Mouse (Mus musculus) left cerebral cortex, adult 18-20 months (tissue): ENCODE measurements around the gene Maea. TPM values are rescaled to one million over a fixed set of nuclear protein-coding genes. Genes with fewer than 3 reads are reported as not detected.
A peak's percentile ranks its signal among the peaks of the same experiment; 100 is the strongest.
"Not testable (repeated sequence)": the region's sequence is repeated elsewhere in the genome, so short reads cannot be mapped to it uniquely, and the experiment has no call there.

Source experiments
- DNase-seq, 2 experiments: peaks; one replicate each; pipeline ENCODE4 v3.0.0; 2021 to 2022; ENCODE audit warnings: low spot score in 2 of 2, mixed read lengths in 1 of 2
- long read RNA-seq, 2 experiments: library from polyadenylated mRNA; stranded (forward); transcript quantifications; one replicate each; pipeline ENCODE4 v2.0.0; 2021
- total RNA-seq, 2 experiments: library from RNA; stranded (reverse); gene quantifications; 2 replicates each; pipeline ENCODE4 v1.2.3; 2021

The Maea gene
- 100 to 1,000 TPM; 102 to 109 TPM for total RNA-seq
- long read RNA-seq, experiment 1, transcript Maea-201 (9 exons, 2,193 nt) = major isoform, 114 of 133 reads
- long read RNA-seq, experiment 1, partial matches to known transcripts = 11 of 133 reads
- long read RNA-seq, experiment 1, other reads (novel, unspliced or antisense) = 6 of 133 reads
- long read RNA-seq, experiment 2, transcript Maea-201 (9 exons, 2,193 nt) = major isoform, 103 of 123 reads
- long read RNA-seq, experiment 2, partial matches to known transcripts = 11 of 123 reads
- long read RNA-seq, experiment 2, other reads (novel, unspliced or antisense) = 8 of 123 reads

GRCm38 (mm10) chr5:33335273-33335976, at the start of gene Maea:
TSS of gene Maea (plus strand) at chr5:33335509.
- DNase-seq = peak; percentile 96 to 99

GRCm38 (mm10) chr5:33293796-33294430, 41.4 kb upstream of the Maea start:
- DNase-seq = no peak

GRCm38 (mm10) chr5:33297164-33297563, 38.1 kb upstream of the Maea start:
- no peak for DNase-seq

- DNase-seq = no peak
Measured at GRCm38 (mm10) chr5:33301801-33302200, 33.5 kb upstream of the Maea start.

GRCm38 (mm10) chr5:33310704-33311462, 24.4 kb upstream of the Maea start:
- DNase-seq = no peak

- DNase-seq = no peak
Measured at GRCm38 (mm10) chr5:33312192-33312591, 23.1 kb upstream of the Maea start.

- no peak for DNase-seq
Measured at GRCm38 (mm10) chr5:33324491-33324890, 10.8 kb upstream of the Maea start.

- DNase-seq = no peak
Measured at GRCm38 (mm10) chr5:33334381-33335272, 682 bp upstream of the Maea start.

GRCm38 (mm10) chr5:33335977-33336360, 660 bp downstream of the Maea start:
- DNase-seq = peak in 1 of 2 experiments; percentile 12

GRCm38 (mm10) chr5:33337206-33337605, 1.9 kb downstream of the Maea start:
- DNase-seq = no peak

- DNase-seq = no peak
Measured at GRCm38 (mm10) chr5:33341165-33341564, 5.9 kb downstream of the Maea start.

- DNase-seq = not testable (repeated sequence)
Measured at GRCm38 (mm10) chr5:33342248-33342647, 6.9 kb downstream of the Maea start.

GRCm38 (mm10) chr5:33342821-33343220, 7.5 kb downstream of the Maea start:
- DNase-seq = no peak

- DNase-seq = no peak
Measured at GRCm38 (mm10) chr5:33343571-33343970, 8.3 kb downstream of the Maea start.

- DNase-seq = no peak
Measured at GRCm38 (mm10) chr5:33344070-33344469, 8.8 kb downstream of the Maea start.

- DNase-seq = no peak
Measured at GRCm38 (mm10) chr5:33347620-33348019, 12.3 kb downstream of the Maea start.

GRCm38 (mm10) chr5:33349205-33349604, 13.9 kb downstream of the Maea start:
- no peak for DNase-seq

GRCm38 (mm10) chr5:33349706-33350105, 14.4 kb downstream of the Maea start:
- DNase-seq = no peak

GRCm38 (mm10) chr5:33351556-33352272, 16.4 kb downstream of the Maea start:
- no peak for DNase-seq

GRCm38 (mm10) chr5:33352273-33352645, 16.9 kb downstream of the Maea start:
- no peak for DNase-seq
